Mouse (Mus musculus) forebrain, embryonic 12.5 days (tissue): ENCODE measurements around the gene Mafg. TPM values are rescaled to one million over a fixed set of nuclear protein-coding genes. Genes with fewer than 3 reads are reported as not detected.
"Not testable (repeated sequence)": the region's sequence is repeated elsewhere in the genome, so short reads cannot be mapped to it uniquely, and the experiment has no call there.

Experiments used
- ATAC-seq: fragments of 200-750 bp; cut with Nextera tagmentation; 2 replicates; pipeline ENCODE4 v1.8.0; 2017; ENCODE audit warnings: moderate TSS enrichment; ENCODE audit not compliant: low FRiP score
- H3K27ac ChIP-seq: fragments of 300-500 bp; sonication (generic); 2 replicates; pipeline ENCODE4 v1.5.1; 2016; ENCODE audit warnings: mild to moderate bottlenecking
- H3K27me3 ChIP-seq: fragments of 300-500 bp; sonication (generic); 2 replicates; pipeline ENCODE4 v1.6.1; 2016; ENCODE audit warnings: mild to moderate bottlenecking
- H3K36me3 ChIP-seq: fragments of 300-500 bp; sonication (generic); replicated peaks from 2 replicates; pipeline ENCODE4 v1.6.1; 2016; ENCODE audit warnings: mild to moderate bottlenecking
- H3K4me1 ChIP-seq: fragments of 300-500 bp; sonication (generic); 2 replicates; pipeline ENCODE4 v1.6.1; 2016
- H3K4me2 ChIP-seq: fragments of 300-500 bp; sonication (generic); 2 replicates; pipeline ENCODE4 v1.6.1; 2016; ENCODE audit warnings: mild to moderate bottlenecking, moderate library complexity
- H3K4me3 ChIP-seq: fragments of 300-500 bp; sonication (generic); replicated peaks from 2 replicates; pipeline ENCODE4 v1.5.1; 2016; ENCODE audit warnings: mild to moderate bottlenecking
- H3K9ac ChIP-seq: fragments of 300-500 bp; sonication (generic); 2 replicates; pipeline ENCODE4 v1.6.1; 2016; ENCODE audit warnings: mild to moderate bottlenecking
- H3K9me3 ChIP-seq: fragments of 300-500 bp; sonication (generic); 2 replicates; pipeline ENCODE4 v1.6.1; 2016
- whole genome bisulfite sequencing: fragments of 180-500 bp; shearing (Covaris S2); methylation state at CpG from one replicate; pipeline ENCODE4 v1.1.7; 2016; 5-methylcytosine and 5-hydroxymethylcytosine counted together
- polyA plus RNA-seq: library from polyadenylated mRNA; unstranded; fragments of >200 nt; fragmentation: Nextera tagmentation; extraction: Ambion mirVana; gene quantifications from 2 replicates; pipeline ENCODE4 v1.2.1, GENCODE M21; 2016

Gene Mafg
- 30.9 and 32.9 TPM in 2 replicates for polyA plus RNA-seq

DNA sequence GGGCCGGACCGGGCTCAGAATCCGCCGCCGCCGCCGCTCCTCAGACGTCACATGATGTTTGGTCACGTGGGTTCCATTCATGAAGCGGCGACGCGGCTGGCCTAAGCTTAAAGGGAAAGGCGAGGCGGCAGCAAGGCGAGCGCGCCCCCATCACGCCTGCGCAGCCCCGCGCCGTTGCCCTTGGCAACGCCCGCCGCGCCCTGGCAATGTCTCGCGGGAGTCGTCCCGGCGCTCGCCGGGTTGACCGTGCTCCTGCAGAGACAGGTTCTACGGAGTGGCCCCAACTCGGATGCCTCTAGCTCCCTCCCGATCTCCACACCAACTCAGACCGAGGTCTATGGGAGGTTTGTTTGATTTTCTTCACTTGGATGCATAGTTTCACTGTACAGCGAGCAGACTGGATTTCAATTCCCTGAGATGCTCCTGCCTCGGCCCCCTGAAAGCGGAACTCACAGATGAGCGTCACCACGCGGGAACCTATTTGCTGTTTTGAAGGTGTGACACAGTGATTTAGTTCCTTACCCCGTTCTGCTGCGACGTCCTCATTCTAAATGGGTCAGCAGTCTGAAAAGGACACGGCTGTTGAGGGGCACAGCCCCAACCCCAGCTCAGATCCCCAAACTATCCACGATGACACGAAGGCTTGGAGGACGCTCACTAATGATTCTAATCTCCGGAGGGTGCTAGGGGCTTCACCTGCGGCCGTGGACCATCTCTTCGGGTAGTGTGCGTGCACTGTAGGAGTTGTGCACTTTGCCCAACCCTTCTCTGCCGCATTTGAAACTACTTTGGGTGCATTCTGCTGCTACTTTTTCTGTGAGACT is at the start of gene Mafg:
Mafg (minus strand) TSS at position 81 of the 824 bp plus-strand sequence.
- peak; percentile 94 for ATAC-seq
- H3K4me2 ChIP-seq = peak within 1 kb of the TSS; percentile 92
- H3K9me3 ChIP-seq = no peaks in the 10 kb centered on the region
- H3K36me3 ChIP-seq = peaks cover 10% of the 10 kb centered on the region
- H3K27ac ChIP-seq = peak within 1 kb of the TSS; percentile 90
- 12% methylated on average over 58 of the region's 58 CpGs for WGBS
- H3K27me3 ChIP-seq = no peaks in the 10 kb centered on the region
- H3K4me1 ChIP-seq = peaks cover 41% of the 10 kb centered on the region
- peak within 1 kb of the TSS; percentile 98 for H3K4me3 ChIP-seq
- peak within 1 kb of the TSS; percentile 91 for H3K9ac ChIP-seq

DNA sequence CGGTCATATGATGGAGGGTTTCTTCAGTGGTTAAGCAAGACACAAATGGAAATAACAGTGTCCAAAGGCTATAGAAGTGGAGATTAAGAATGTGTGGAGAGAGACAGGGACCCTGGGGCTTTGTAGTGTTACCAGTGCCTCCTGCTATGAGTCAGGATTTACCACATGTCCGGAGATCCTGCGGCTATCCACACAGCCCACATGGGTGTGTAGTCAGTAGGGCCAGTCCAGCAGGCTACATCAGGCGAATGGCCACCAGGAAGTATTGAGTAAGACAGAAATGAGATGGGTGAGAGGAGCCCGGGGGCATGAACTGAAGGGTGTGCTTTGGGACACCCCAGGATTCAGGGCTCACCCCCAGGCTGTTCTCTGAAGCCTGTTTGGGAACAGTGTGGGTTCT is 49.3 kb upstream of the Mafg start:
- ATAC-seq = no peak
- no peak overlapping the region for H3K4me3 ChIP-seq
- 95% methylated on average over 5 of the region's 5 CpGs for WGBS
- H3K27ac ChIP-seq = no peak overlapping the region
- peaks cover 71% of the 10 kb centered on the region for H3K36me3 ChIP-seq
- H3K4me1 ChIP-seq = no peaks in the 10 kb centered on the region
- H3K27me3 ChIP-seq = no peaks in the 10 kb centered on the region
- H3K4me2 ChIP-seq = no peak overlapping the region
- H3K9ac ChIP-seq = no peak overlapping the region
- H3K9me3 ChIP-seq = no peaks in the 10 kb centered on the region

DNA sequence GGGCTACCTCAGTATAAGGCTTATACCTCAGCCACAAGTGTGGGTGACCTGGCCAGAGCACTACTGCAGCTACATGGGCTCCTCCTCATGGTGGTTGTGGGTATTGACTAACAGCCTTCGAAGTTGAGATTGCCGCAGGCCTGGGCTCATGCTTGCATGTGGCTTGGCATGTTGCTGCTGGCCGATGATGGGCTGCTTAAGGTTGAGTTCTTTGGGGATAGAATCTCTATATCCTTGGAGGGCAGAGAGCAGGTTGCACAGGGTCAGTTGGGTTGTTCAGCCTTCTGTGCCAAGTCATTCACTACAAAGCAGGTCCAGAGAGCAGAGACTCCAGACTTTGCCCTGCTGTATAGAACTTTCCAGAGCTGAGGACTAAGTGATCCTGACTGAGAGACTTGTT is 46.5 kb upstream of the Mafg start:
- Histone ChIP-seq H3K4me2 (no peak overlapping the region), H3K9ac (no peak overlapping the region), H3K36me3 (peaks cover 59% of the 10 kb centered on the region), H3K9me3 (no peaks in the 10 kb centered on the region), H3K27me3 (no peaks in the 10 kb centered on the region), H3K4me1 (peaks cover 3% of the 10 kb centered on the region; the same call in 1 of the 2 replicates), H3K4me3 (no peak overlapping the region), H3K27ac (no peak overlapping the region)
- no peak for ATAC-seq
- WGBS = 79% methylated on average over 3 of the region's 3 CpGs

DNA sequence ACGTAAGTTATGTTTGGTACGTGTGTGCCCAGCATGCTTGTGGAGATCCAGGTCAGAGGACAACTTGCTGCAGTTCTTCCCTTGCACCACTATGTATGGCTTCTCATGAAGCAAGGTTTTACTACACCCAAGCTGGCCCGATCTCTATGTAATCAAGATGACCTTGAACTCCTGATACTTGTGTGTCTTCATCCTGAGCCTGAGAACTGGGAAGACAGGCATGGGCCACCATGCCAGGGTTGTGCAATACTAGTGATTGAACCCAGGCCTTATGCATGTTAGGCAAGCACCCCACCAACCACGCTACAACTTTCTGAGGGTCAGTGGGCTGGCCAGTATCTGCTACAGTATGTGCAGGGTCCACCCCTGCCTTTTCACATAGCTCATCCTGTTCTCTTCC is 43.6 kb upstream of the Mafg start:
- Histone ChIP-seq H3K36me3 (peaks cover 43% of the 10 kb centered on the region), H3K27ac (no peak overlapping the region), H3K4me1 (peaks cover 18% of the 10 kb centered on the region), H3K4me3 (no peak overlapping the region), H3K9me3 (no peaks in the 10 kb centered on the region), H3K4me2 (no peak overlapping the region), H3K9ac (no peak overlapping the region), H3K27me3 (no peaks in the 10 kb centered on the region)
- WGBS = 94% methylated on average over 4 of the region's 4 CpGs
- ATAC-seq = no peak

DNA sequence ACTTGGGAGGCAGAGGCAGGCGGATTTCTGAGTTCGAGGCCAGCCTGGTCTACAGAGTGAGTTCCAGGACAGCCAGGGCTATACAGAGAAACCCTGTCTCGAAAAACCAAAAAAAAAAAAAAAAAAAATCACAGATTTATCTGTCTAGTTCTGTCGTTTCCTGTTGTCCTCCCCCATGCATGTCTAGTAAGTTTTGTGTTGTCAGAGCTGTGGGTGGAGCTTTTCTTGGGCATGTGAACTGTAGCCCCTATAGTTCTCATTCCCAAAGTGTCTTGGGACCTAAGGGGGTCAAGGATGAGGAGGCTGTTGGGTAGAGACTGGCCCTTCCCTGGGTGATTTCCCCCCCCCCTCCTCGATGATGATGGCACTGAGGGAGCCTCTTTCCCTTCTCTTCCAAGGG is 42.5 kb upstream of the Mafg start:
- H3K36me3 ChIP-seq = peaks cover 36% of the 10 kb centered on the region
- H3K9me3 ChIP-seq = not testable (repeated sequence)

DNA sequence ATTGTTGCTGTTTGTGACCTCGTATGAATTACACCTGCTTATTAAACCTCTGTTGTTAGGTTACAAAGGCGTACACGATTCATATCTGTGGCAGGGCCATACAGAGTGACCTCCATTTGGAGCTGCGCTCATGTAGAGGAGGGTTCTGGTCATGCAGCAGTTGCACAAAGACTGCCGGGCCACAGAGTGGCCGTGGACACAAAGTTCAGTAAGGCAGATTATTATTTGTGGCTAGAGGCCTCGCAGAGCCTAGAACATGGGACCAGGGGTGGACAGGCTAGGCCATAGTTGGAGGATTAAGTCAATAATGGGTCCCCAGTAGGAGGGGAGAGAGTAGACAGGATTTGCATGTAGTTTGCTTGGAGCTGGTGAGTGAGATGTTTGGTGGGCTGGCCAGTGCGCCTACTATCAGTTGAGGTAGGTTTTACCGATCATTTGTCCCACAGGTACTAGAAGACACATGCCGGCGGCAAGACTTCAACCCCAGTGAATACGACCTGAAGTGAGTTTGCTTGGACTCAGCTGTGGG is 40.3 kb upstream of the Mafg start:
- H3K36me3 ChIP-seq = peaks cover 14% of the 10 kb centered on the region
- H3K27me3 ChIP-seq = no peaks in the 10 kb centered on the region
- peak overlapping the region; percentile 88 for H3K4me2 ChIP-seq
- peak overlapping the region; percentile 81 for H3K9ac ChIP-seq
- peak; percentile 18 for ATAC-seq
- WGBS = 36% methylated on average over 12 of the region's 12 CpGs
- H3K4me1 ChIP-seq = peaks cover 18% of the 10 kb centered on the region
- H3K9me3 ChIP-seq = no peaks in the 10 kb centered on the region
- peak overlapping the region; percentile 83 for H3K4me3 ChIP-seq
- H3K27ac ChIP-seq = peak overlapping the region; percentile 91

More for the DNA sequence above, 42.5 kb upstream of the Mafg start:
- not testable (repeated sequence) for H3K27me3 ChIP-seq, H3K9ac ChIP-seq, H3K27ac ChIP-seq, H3K4me2 ChIP-seq, ATAC-seq, H3K4me3 ChIP-seq
- peaks cover 18% of the 10 kb centered on the region for H3K4me1 ChIP-seq
- WGBS = 89% methylated on average over 5 of the region's 5 CpGs

DNA sequence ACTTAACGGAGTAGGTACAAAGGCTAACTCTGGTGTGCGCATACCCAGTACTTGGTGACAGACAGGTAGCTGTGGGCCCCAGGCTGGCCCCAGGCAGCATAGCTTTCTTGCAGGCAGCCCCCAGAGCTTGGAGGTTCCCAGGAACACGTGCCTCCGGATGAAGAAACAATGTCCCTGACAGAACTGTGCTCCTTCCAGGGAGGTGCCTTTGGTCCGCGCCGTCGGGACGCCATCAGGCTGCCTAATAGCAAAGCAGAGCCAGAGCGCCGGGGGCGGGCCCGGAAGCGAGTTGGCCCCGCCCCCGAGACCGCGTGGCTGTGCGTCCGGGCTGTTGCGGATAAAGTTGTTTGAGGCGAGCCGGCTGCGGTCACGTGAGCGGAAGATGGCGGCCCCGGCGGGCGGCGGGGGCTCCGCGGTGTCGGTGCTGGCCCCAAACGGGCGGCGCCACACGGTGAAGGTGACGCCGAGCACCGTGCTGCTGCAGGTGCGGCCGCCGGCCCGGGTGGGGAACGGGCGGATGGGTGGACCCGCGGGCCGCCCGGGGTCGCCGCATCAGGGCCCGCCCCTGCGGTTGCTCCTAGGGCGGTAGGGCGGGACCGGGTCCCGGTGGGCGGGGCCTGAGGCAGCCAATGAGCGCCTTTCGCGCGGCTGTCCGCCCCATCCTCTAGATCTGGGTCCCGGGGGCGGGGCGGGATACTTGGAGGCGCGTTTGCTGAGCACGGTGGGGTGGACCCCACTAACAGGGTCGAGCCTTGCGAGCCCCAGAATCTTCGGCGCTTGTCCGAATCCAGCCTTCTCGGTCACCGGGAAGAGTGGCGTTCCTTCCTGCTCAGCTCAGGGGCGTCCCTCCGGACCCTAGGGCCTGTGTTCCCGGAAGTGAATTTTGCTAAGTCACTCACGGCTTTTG is 39.5 kb upstream of the Mafg start, which contains the start of gene Aspscr1:
Aspscr1 (plus strand) TSS at position 287 of the 907 bp plus-strand sequence.
- Histone ChIP-seq H3K9ac (peak within 1 kb of the TSS; percentile 81), H3K27ac (peak within 1 kb of the TSS; percentile 91), H3K4me2 (peak within 1 kb of the TSS; percentile 88), H3K4me1 (peaks cover 18% of the 10 kb centered on the region), H3K36me3 (peaks cover 7% of the 10 kb centered on the region), H3K27me3 (no peaks in the 10 kb centered on the region), H3K4me3 (peak within 1 kb of the TSS; percentile 83), H3K9me3 (no peaks in the 10 kb centered on the region)
- ATAC-seq = peak; percentile 97
- WGBS = 2% methylated on average over 63 of the region's 83 CpGs

DNA sequence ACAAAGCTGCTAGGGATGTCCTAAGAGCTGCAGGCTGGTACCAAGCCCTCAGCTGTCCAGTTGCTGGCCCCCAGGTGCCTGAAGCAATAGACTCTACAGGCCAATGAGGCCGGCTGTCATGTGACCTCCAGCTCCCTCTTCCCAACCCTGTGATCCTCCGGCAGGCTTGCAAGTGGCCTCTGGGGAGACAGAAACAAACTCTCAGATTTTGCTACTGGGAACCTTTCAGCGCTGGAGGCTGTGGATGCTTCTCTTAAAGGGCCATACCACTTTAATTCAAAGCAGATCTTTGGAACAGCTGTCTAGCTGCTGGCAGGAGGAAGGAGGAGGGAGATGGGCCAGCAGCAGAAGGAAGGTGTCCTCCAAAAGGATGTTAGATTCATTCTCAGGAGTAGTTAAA is 33.2 kb upstream of the Mafg start:
- 8% methylated on average over 3 of the region's 3 CpGs for WGBS
- Histone ChIP-seq H3K4me3 (no peak overlapping the region), H3K9ac (no peak overlapping the region), H3K27me3 (peaks cover 46% of the 10 kb centered on the region), H3K4me2 (no peak overlapping the region), H3K27ac (no peak overlapping the region), H3K4me1 (peaks cover 5% of the 10 kb centered on the region; the same call in 1 of the 2 replicates), H3K9me3 (no peaks in the 10 kb centered on the region), H3K36me3 (no peaks in the 10 kb centered on the region)
- no peak for ATAC-seq

DNA sequence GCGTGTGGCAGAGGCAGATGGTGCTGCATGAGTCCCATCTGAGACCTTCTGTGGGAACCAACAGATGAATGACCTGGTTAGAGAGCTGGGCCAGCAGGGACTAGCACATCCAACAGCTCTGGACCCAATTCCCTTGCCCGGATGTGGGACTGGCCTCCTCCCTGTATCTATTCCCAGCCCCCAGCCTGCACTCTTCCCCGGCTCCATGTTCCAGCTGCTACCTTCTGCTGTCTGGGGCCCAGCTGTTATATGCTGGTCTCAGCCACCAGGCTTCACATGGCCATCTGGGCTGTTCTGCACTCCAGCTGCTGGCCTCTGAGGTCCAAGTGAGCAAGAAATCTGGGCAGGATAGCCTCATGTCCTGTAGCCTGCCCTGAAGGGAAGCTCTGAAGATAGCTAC is 32.0 kb upstream of the Mafg start:
- Histone ChIP-seq H3K27ac (no peak overlapping the region), H3K4me1 (peaks cover 15% of the 10 kb centered on the region), H3K36me3 (no peaks in the 10 kb centered on the region), H3K9ac (no peak overlapping the region), H3K27me3 (peaks cover 59% of the 10 kb centered on the region), H3K4me3 (no peak overlapping the region), H3K9me3 (no peaks in the 10 kb centered on the region), H3K4me2 (no peak overlapping the region)
- 86% methylated on average over 3 of the region's 3 CpGs for WGBS
- ATAC-seq = no peak

DNA sequence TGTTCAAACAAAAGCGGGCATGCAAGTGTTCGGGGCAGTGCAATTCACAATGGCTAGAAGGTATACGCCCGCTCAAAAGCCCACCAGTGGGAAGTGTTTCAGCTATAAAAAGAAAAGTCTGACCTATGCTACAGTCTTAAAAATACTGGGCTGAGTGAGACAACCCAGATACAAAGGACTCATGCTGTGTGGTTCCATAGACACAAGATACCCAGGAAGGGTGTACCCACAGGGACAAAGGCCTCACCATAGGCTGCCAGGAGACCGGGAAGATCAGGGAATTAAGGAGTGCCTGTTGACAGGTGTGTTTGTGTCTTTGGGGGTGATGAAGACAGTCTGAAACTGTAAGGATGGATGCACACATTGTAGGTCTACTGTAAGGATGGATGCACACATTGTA is 30.3 kb upstream of the Mafg start:
- WGBS = 59% methylated on average over 5 of the region's 5 CpGs
- Histone ChIP-seq H3K4me1 (peaks cover 29% of the 10 kb centered on the region), H3K27ac (no peak overlapping the region), H3K36me3 (no peaks in the 10 kb centered on the region), H3K4me3 (no peak overlapping the region), H3K27me3 (peaks cover 75% of the 10 kb centered on the region), H3K9ac (no peak overlapping the region), H3K9me3 (no peaks in the 10 kb centered on the region), H3K4me2 (no peak overlapping the region)
- ATAC-seq = no peak

DNA sequence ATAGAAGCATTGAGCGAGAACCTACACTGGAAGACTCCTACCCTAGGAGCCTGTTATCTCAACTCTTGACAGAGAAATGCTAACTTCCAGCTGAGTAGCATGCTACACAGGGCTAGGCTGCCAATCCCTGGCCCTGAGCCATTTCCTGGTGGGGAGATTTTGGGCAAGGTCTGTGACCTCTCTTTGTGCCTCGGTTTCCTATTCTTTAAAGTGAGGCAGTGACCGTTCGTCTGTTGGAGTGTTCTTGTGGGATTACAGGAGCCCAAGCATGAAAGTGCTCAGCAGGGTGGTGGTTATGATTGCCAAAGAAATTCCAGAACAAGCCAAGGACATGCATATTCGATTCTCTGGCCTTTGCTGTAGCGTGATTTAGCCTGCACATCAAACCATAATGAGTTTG is 29.4 kb upstream of the Mafg start:
- Histone ChIP-seq H3K27ac (no peak overlapping the region), H3K4me1 (peaks cover 29% of the 10 kb centered on the region), H3K36me3 (no peaks in the 10 kb centered on the region), H3K4me2 (no peak overlapping the region), H3K9me3 (no peaks in the 10 kb centered on the region), H3K27me3 (peaks cover 85% of the 10 kb centered on the region), H3K9ac (no peak overlapping the region), H3K4me3 (no peak overlapping the region)
- WGBS = 49% methylated on average over 6 of the region's 6 CpGs
- ATAC-seq = no peak

DNA sequence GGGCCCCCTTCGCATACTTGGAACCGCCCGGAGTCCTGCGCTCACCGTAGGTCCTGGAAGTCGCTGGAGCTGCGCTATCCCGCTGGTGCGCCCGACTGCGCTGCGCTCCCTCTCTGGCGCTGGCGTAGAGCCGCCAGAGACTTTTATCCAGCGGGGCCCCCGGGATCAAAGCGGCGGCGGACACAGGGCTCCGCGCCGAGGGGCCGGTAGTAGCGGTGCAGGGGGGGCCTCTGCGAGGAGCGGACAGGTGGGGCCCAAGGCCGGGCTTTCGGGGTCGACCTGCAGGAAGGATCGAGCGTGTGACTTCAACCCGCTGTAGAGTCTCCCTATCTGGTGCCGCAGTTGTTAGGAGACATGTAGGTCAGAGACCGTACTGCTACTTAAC is 27.7 kb upstream of the Mafg start, which contains the start of gene Notum:
Notum (minus strand) TSS at position 100 of the 385 bp plus-strand sequence.
- H3K4me2 ChIP-seq = peak within 1 kb of the TSS; percentile 60
- peaks cover 23% of the 10 kb centered on the region for H3K4me1 ChIP-seq
- peak within 1 kb of the TSS; percentile 41 for H3K4me3 ChIP-seq
- peaks cover 95% of the 10 kb centered on the region for H3K27me3 ChIP-seq
- no peak for ATAC-seq
- WGBS = 1% methylated on average over 35 of the region's 35 CpGs
- H3K27ac ChIP-seq = no peak within 1 kb of the TSS
- H3K9me3 ChIP-seq = no peaks in the 10 kb centered on the region
- no peaks in the 10 kb centered on the region for H3K36me3 ChIP-seq
- H3K9ac ChIP-seq = peak within 1 kb of the TSS; percentile 33; the same call in 1 of the 2 replicates
